Mouse (Mus musculus) forebrain, postnatal 0 days (tissue): ENCODE results near the gene Pcx. TPM values are rescaled to one million over a fixed set of nuclear protein-coding genes. Genes with fewer than 3 reads are reported as not detected.

Experiments used
- ATAC-seq: fragments of 200-750 bp; cut with Nextera tagmentation; 2 replicates; pipeline ENCODE4 v1.8.0; 2017; ENCODE audit warnings: mild to moderate bottlenecking, moderate library complexity
- DNase-seq: peaks from one replicate; pipeline ENCODE4 v3.0.0-alpha.2; 2015
- H3K27ac ChIP-seq: fragments of 300-500 bp; sonication (generic); 2 replicates; pipeline ENCODE4 v1.5.1; 2014; ENCODE audit warnings: low read depth, mild to moderate bottlenecking, antibody characterized with exemption, low read length, moderate library complexity, mixed read lengths
- H3K27me3 ChIP-seq: fragments of 300-500 bp; sonication (generic); 2 replicates; pipeline ENCODE4 v1.6.1; 2014; ENCODE audit warnings: mild to moderate bottlenecking, low read length, mixed read lengths; ENCODE audit not compliant: insufficient read depth
- H3K36me3 ChIP-seq: fragments of 300-500 bp; sonication (generic); 2 replicates; pipeline ENCODE4 v1.6.1; 2014; ENCODE audit warnings: mild to moderate bottlenecking, moderate library complexity; ENCODE audit not compliant: insufficient read depth
- H3K4me1 ChIP-seq: fragments of 300-500 bp; sonication (generic); 2 replicates; pipeline ENCODE4 v1.6.1; 2014; ENCODE audit warnings: antibody characterized with exemption; ENCODE audit not compliant: insufficient read depth
- H3K4me2 ChIP-seq: fragments of 300-500 bp; sonication (generic); 2 replicates; pipeline ENCODE4 v1.6.1; 2014; ENCODE audit warnings: low read depth, mild to moderate bottlenecking, moderate library complexity
- H3K4me3 ChIP-seq: fragments of 300-500 bp; sonication (generic); 2 replicates; pipeline ENCODE4 v1.5.1; 2014; ENCODE audit warnings: low read depth, low read length, mixed read lengths
- H3K9ac ChIP-seq: fragments of 300-500 bp; sonication (generic); 2 replicates; pipeline ENCODE4 v1.6.1; 2014; ENCODE audit warnings: mild to moderate bottlenecking
- H3K9me3 ChIP-seq: fragments of 300-500 bp; sonication (generic); 2 replicates; pipeline ENCODE4 v1.6.1; 2016; ENCODE audit warnings: low read length
- CTCF ChIP-seq: sonication (generic); IDR thresholded peaks from 2 replicates; pipeline ENCODE4 v1.5.1; 2016; ENCODE audit warnings: antibody characterized with exemption, control low read depth, low read depth
- WGBS: fragments of 180-500 bp; shearing (Covaris S2); extraction: QIAGEN DNeasy Blood & Tissue Kit; methylation state at CpG from one replicate; pipeline ENCODE4 v1.1.7; 2014; 5-methylcytosine and 5-hydroxymethylcytosine counted together
- polyA plus RNA-seq: library from polyadenylated mRNA; unstranded; fragments of >200 nt; fragmentation: Nextera tagmentation; extraction: Ambion mirVana; gene quantifications from 2 replicates; pipeline ENCODE4 v1.2.1, GENCODE M21; 2015
- total RNA-seq: library from RNA; depleted of rRNA; stranded (reverse); fragments of >200 nt; gene quantifications from 2 replicates; pipeline ENCODE4 v1.2.3, GENCODE M21; 2014

The Pcx gene
- total and polyA plus RNA-seq, 2 experiments from 2014 or later = 34.5 to 40.7 TPM

DNA sequence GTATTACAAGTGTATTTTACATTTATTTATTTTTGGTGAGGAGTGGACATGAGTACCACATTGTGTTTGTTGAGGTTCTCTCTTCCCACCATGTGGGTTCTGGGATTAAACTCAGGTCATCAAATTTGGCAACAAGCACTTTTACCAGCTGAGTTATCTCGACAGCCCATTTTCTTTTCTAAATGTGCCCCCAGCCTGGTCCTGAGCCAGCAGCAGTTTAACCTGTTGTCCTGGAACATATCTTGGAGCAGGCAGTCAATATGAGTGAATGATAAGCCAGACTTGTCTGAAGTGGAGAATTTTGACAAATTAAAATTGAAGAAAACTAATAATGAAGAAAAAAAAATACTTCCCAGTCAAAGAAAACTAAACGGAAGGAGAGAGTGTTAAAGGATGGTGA is 85.8 kb downstream of the Pcx start:
- DNase-seq (no peak), ATAC-seq (no peak)
- H3K27ac ChIP-seq = no peak overlapping the region
- H3K9me3 ChIP-seq = no peaks in the 10 kb centered on the region
- H3K9ac ChIP-seq = no peak overlapping the region
- 70% methylated on average over 2 of the region's 2 CpGs for WGBS
- TF ChIP-seq CTCF = no peak
- no peaks in the 10 kb centered on the region for H3K36me3 ChIP-seq
- H3K4me3 ChIP-seq = no peak overlapping the region
- H3K4me2 ChIP-seq = no peak overlapping the region
- H3K4me1 ChIP-seq = no peaks in the 10 kb centered on the region
- no peaks in the 10 kb centered on the region for H3K27me3 ChIP-seq

DNA sequence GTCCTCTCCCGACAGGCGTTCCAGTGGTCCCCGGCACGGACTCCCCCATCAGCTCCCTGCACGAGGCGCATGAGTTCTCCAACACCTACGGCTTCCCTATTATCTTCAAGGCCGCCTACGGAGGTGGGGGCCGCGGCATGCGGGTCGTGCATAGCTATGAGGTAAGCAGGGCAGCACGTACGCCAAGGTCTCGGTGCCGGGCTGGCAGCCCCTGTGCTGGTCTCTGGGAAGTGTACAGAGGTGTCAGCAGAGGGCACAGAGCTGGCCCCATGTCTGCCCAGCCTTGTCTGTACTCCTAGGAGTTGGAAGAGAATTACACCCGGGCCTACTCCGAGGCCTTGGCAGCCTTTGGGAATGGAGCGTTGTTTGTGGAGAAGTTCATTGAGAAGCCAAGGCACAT is 92.2 kb downstream of the Pcx start:
- Histone ChIP-seq H3K4me1 (no peaks in the 10 kb centered on the region), H3K27me3 (no peaks in the 10 kb centered on the region), H3K4me2 (no peak overlapping the region), H3K4me3 (no peak overlapping the region), H3K9me3 (no peaks in the 10 kb centered on the region), H3K27ac (no peak overlapping the region), H3K9ac (no peak overlapping the region), H3K36me3 (no peaks in the 10 kb centered on the region; the same call in 1 of the 2 replicates)
- no peak for TF ChIP-seq CTCF
- DNase-seq (no peak), ATAC-seq (no peak)
- 90% methylated on average over 20 of the region's 20 CpGs for WGBS

DNA sequence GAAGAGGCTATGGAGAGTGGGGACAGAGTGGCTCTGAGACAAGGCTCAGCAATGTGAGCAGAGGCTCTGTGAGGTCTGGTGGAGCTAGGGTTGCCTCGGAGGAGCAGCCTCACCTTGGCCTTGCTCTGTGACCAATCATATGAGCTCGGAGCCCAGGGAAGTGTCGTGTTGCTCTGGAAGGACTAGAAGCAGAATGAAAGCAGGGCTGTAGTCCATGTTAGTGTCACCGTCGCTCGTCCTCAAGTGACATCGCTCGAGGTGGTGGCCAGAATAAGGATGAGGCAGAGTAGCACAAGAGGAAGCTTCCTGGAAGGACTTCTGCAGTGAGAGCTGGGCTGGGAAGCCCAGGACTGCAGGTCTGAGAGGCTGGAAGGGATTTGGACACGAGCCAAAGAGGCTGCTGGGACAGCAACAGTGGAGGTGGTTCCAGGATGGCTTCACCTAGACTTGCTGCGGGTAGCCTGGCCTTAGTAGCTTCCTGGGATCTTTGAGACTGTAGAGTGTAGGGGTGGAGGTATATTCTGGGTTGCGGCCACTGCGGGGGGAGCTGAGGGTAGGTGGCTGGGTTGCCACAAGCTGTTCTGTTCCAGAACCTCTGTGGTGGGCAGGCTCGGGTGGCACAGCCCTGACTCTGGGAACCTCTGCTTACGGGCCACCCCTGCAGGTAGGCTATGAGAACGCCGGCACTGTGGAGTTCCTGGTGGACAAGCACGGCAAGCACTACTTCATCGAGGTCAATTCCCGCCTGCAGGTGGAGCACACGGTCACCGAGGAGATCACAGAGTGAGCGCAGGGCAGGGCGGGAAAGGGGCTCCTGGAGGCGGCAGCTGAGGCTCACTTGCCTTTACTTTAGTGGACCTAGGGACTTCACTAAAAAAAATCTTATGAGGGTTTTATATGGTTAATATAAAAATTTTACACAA is 93.8 kb downstream of the Pcx start:
- H3K27ac ChIP-seq = no peak overlapping the region
- TF ChIP-seq CTCF = peak; percentile 53
- no peak overlapping the region for H3K4me2 ChIP-seq
- ATAC-seq (no peak; the same call in 1 of the 2 replicates), DNase-seq (no peak)
- no peaks in the 10 kb centered on the region for H3K27me3 ChIP-seq
- no peaks in the 10 kb centered on the region for H3K4me1 ChIP-seq
- no peaks in the 10 kb centered on the region; the same call in 1 of the 2 replicates for H3K36me3 ChIP-seq
- no peaks in the 10 kb centered on the region for H3K9me3 ChIP-seq
- no peak overlapping the region for H3K9ac ChIP-seq
- WGBS = 43% methylated on average over 24 of the region's 24 CpGs
- no peak overlapping the region for H3K4me3 ChIP-seq

DNA sequence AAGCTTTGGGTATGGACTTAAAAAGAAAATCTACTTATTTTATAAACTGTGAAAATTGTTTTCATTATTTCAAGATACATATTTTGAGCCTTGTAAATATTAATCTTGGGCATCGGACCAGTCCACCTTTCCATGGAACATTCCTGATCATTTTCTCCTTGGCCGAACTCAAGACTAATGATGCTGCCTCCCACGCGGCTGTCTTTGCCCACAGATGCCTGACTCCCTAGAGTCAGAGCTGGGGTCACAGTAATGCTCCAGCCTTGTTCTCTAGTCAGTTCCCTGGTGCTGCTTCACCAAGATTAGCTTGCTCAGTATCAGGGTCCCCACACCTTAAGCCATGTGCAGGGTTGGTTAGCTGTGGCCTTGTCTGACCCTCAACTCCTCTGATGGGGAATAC is 95.4 kb downstream of the Pcx start:
- Histone ChIP-seq H3K27ac (no peak overlapping the region), H3K36me3 (peaks cover 8% of the 10 kb centered on the region; the same call in 1 of the 2 replicates), H3K4me3 (no peak overlapping the region), H3K4me2 (no peak overlapping the region), H3K9me3 (no peaks in the 10 kb centered on the region), H3K27me3 (no peaks in the 10 kb centered on the region), H3K9ac (no peak overlapping the region), H3K4me1 (no peaks in the 10 kb centered on the region)
- WGBS = 93% methylated on average over 4 of the region's 4 CpGs
- ATAC-seq = no peak
- TF ChIP-seq CTCF = no peak
- no peak for DNase-seq

DNA sequence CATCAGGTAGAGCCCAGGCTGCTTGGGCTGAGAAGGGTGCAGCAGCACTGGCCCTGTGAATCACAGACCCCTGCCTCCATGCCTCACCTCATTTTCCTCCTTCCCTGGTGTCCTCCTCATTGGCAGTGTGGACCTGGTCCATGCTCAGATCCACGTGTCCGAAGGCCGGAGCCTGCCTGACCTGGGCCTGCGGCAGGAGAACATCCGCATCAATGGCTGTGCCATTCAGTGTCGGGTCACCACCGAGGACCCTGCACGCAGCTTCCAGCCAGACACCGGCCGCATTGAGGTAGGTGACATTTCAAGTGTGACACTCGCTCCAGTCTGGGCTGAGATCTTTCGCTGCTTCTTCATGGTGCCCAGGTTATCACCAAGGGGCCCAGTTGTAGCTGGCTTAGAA is 97.1 kb downstream of the Pcx start:
- 91% methylated on average over 12 of the region's 12 CpGs for WGBS
- Histone ChIP-seq H3K27me3 (no peaks in the 10 kb centered on the region), H3K27ac (no peak overlapping the region), H3K4me3 (no peak overlapping the region), H3K4me2 (no peak overlapping the region), H3K36me3 (peaks cover 20% of the 10 kb centered on the region), H3K9ac (no peak overlapping the region), H3K4me1 (no peaks in the 10 kb centered on the region), H3K9me3 (no peaks in the 10 kb centered on the region)
- no peak for TF ChIP-seq CTCF
- no peak for ATAC-seq
- no peak for DNase-seq

DNA sequence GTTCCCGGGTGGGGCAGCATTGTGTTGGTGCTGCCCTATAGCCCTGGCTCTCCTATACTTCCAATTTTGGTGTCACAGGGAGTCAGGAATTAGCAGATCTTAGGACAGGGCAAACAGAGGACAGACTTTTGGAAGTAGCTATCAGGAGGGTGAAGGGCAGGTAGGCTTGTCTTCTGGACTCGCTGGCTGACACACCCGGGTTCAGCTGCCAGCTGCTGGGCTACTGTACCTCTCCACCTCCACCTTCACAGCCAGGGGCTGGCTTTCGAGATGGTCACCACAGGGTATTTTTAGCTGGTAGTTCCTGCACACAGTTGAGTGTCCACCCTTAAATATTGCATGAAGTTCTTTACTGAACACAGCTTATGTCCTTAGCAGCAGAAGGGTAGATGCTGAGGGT is 98.2 kb downstream of the Pcx start:
- Histone ChIP-seq H3K4me2 (no peak overlapping the region), H3K4me1 (0 out of 2 replicates have a peak, but pooled peaks cover 3% of the 10 kb centered on the region), H3K9ac (no peak overlapping the region), H3K4me3 (no peak overlapping the region), H3K36me3 (peaks cover 31% of the 10 kb centered on the region), H3K9me3 (no peaks in the 10 kb centered on the region), H3K27me3 (no peaks in the 10 kb centered on the region), H3K27ac (no peak overlapping the region)
- WGBS = 83% methylated on average over 4 of the region's 4 CpGs
- no peak for DNase-seq
- TF ChIP-seq CTCF = no peak
- no peak for ATAC-seq

DNA sequence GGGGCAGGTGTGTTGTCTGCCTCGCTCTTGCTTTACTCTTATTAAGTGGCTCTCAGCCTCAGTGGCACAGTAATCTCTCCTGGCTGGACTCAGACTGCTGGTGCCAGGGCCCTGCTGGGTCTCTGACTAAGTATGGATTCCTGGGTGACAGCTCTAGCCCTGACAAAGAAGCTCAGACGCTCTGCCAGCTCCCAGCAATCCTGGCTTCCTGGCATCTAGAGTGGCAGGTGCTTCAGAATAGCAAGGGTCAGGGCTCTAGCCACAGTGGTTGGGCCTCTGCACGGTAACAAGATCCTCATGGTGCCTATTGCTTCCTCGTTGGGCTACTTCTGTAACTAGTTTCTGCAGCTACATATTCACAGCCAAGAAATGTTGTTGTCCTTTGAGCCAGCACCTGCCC is 99.8 kb downstream of the Pcx start:
- Histone ChIP-seq H3K9ac (no peak overlapping the region), H3K36me3 (peaks cover 37% of the 10 kb centered on the region), H3K4me1 (0 out of 2 replicates have a peak, but pooled peaks cover 6% of the 10 kb centered on the region), H3K27ac (no peak overlapping the region), H3K9me3 (no peaks in the 10 kb centered on the region), H3K27me3 (no peaks in the 10 kb centered on the region), H3K4me3 (no peak overlapping the region), H3K4me2 (no peak overlapping the region)
- 55% methylated on average over 4 of the region's 4 CpGs for WGBS
- no peak for DNase-seq
- ATAC-seq = no peak
- TF ChIP-seq CTCF = no peak
